Mouse (Mus musculus) hindlimb bud, embryonic 11.5 days (tissue): ENCODE data around the gene Dbf4.

ENCODE experiments used
- DNase-seq: peaks from one replicate; pipeline ENCODE4 v3.0.0-alpha.2; 2012; ENCODE audit warnings: low read depth, low spot score; ENCODE audit errors: extremely low spot score

Gene Dbf4

DNA sequence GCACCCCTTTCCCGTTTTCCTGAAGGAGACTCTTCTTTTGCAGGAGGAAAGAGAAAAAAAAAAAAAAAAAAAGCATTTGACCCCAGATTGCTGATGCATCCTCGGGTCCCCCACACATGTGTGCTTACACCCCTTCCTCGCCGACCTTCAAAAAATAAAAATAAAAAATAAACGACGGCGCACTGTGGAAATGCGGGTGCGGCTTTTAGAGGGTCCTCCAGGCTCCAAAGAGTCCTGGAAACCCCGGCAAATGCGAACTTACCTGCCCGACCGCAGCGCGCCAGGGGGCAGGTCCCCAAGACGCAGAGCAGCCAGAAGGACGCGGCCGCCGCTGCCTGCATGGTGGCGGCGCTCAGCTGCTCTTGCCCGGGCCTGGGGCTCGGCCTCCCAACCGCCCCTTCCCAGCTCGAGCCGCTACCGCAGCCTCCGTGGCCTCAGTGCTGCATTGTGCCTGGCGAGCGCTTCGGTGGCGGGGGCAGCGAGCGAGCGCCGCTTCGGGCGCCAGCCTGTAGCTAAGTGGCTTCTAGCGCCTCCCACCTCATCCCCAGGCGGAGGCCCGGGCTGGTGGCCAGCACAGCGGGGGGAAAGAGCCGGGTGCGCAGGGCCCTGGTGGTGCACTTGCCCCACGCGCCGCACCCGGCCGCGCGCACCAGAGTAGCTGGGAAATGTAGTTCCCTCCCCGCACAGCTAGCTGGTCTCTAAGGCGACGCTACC, 54.7 kb downstream of the Dbf4 start, which contains the start of gene Adam22:
TSS of gene Adam22 (minus strand) at position 547 of the 714 bp plus-strand sequence.
- no peak for DNase-seq

DNA sequence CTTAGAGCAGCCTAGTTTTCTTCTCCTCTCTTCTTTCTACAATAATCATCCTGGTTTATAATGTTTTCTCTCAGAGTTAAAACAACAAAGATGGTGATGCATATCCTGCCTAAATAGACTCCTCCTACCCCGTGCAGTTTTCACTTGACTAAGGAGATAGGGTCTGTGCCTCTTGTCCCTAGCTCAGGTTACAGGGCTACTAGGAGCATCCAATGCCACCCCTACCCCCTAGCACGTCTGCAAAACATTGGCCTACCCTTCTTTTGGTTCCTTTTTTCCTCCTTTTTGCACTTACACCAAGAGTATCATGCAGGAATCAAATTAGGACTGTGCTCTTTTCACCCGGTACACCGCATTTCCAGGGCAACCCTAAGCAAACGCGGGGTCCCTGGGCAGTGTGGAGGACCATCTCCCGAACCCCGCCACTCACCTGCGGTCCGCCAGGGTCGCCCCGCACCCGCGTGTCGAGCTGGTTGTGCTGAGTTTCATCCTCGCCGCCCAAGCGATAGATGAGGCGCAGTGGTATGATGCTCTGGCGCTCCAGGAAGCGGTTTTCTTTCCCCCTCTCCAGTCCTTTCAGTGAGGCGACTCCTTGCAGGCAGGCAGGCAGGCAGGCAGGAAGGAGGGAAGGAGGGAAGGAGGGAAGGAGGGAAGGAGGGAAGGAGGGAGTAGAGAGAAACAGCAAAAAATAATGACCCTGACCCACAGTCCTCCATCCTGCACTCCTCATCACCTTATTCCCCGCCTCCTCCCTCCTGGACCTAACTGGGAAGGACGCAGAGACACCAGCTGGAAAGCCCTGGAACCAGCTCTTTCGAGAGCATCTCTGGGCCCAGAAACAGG, 55.5 kb downstream of the Dbf4 start:
- DNase-seq = no peak

DNA sequence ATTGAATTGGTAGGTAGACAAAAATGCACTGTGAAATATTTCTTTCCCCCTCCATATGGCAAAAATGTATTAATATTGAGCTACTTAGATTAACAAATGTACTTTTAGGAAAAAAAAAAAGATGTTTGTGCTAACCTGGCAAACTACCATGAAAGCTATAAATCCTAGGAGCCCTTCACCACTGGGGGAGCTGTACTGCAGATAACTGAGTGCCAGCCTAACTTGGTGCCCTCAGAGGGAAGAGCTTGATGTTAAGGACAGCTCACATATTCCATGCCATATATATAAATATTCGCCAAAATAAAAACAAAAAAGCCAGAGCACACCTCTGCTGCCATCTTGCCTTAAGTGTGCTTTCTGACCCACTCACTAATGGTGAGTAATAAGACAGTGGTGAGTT, 60.2 kb downstream of the Dbf4 start:
- DNase-seq = no peak

DNA sequence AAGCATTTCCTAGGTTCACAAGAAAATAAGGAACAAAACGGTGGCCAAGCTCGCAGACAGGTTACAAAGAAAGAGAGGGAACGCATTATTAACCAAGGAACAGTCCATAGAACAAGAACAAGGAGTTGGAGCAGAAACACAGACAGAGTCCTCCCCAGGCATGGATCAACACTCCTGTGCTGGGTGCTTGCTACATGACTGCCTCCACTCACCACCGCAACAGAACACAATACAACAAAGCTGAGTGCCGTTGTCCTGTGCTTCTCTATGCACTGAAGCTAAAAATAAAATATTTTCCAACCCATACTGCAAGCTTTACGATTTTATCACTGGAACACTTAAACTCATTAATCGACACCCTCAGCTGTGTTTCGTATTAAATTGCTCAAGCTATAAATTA, 64.8 kb downstream of the Dbf4 start:
- DNase-seq = no peak

GRCm38 (mm10) chr5:8356885-8357651, 65.4 kb downstream of the Dbf4 start:
- DNase-seq = no peak

- no peak for DNase-seq
These were observed 66.2 kb downstream of the Dbf4 start for GRCm38 (mm10) chr5:8356326-8356725.

DNA sequence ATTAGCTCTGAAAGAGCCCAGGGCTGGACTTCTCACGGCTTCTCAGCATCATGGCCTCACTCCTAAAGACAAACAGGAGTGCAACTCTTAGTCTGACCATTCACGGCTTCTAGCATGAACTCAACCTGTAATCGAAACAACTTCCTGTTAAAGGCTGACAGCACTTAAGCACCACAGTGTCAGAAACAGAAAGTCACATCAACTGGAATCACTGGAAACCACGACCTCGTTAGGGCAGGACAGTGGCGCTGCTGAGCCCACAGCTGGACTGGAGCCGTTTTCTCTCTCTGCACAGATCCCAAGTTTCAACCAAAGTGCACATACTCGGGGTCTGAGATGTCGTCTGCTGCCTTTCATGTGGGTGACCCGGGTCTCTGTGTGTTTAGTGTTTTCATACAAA, 73.0 kb downstream of the Dbf4 start:
- DNase-seq = no peak
